Mouse (Mus musculus): ENCODE measurements around the gene Gm10837. TPM values are rescaled to one million over a fixed set of nuclear protein-coding genes. Genes with fewer than 3 reads are reported as not detected.

Gm10837 gene
- polyA plus RNA-seq, 1 experiment = not detected

DNA sequence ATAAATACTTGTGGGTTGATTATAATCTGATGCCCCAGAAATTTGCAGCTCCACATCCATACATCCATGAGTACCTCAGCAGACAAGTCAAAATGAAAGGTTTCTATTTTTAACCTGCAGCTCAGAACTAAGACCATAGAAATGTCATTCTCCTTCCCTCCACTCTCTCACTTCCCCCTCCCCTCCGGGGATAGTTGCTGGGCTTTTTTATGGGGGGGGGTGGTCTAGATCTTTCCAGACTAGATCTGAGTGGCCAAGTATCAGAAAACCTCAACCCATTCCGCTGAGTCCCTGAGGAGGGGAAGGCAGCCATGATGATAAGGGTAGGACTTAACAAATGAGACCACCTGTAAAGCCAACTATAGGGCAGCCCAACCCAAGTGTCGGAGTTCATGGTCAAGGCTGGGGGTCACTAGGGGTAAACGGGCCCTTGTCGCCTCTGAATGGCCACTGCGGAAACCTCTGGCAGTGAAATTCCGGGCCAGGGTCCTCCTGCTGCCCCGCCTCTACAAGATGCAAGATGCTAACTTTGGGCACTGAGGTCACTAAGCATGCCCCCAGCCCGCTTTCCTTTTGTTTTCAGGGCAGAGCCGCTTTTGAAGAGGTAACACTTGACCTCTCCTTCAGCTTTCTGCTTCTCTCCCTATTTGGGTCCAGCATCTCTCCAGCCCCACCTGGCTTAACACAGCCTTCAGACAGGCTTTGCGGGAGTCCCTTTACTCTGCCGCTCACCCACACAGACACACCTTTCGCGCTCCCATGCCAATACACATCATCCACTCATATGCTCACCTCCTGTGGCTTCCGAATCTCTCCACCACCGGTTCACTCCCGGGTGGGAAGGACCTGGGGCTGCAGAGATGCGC is 6.6 kb upstream of the Gm10837 start:
- TF ChIP-seq GATA1 (IDR thresholded peaks at IDR 0.05; ENCODE audit: low read length) = no peak

DNA sequence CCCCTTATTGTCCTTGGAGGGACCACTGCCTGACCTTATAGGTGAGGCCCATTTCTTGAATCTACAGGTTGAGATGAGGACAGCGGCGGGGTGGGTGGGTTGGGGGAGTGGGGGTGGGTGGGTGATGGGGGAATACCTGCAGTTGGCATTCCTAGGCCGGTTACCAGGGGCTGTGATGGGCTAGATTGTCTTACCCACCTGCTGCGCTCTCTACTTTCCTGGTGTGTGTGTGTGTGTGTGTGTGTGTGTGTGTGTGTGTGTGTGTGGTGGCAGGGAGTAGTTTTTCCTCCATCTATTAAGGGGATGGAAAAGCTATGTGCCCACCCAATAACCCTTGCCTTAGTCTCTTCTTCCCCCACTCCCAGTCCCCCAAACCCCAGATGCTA is 5.9 kb upstream of the Gm10837 start:
- no peak for TF ChIP-seq GATA1 (IDR thresholded peaks at IDR 0.05; ENCODE audit: low read length)

DNA sequence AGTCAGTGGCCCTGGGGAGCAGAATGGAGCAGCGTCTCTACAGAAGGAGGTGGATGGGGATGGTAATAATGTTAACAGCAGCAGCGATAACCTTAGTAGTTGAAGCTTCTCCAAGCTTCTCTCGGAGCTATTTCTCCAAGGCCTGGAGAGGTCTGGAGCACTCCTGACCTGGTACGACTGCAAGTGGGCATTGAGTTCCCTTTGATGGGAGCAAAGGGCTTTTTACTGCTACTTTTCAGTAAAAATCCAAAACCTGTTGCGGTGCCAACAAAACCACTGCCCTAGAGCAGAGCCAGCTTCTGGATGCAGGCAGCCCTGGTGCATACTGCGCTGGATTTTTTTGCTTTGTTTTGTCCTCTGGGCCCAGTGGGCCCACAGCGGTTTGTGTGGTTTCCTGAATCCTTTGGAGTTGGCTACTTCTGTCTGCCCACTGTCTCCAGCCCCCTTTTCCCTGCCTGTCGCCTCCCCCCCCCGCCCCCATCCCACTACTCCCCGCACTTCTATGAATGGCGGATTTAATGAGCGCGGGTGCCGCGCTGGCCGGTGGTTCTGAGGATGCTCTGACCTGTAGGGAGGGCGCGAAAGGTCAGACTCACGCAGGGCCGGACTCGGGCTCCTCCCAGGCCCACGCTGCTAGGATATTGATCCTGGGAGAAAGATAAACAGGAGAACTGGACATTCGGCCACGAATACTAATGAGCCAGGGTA is 5.4 kb upstream of the Gm10837 start:
- no peak for TF ChIP-seq GATA1 (IDR thresholded peaks at IDR 0.05; ENCODE audit: low read length)

DNA sequence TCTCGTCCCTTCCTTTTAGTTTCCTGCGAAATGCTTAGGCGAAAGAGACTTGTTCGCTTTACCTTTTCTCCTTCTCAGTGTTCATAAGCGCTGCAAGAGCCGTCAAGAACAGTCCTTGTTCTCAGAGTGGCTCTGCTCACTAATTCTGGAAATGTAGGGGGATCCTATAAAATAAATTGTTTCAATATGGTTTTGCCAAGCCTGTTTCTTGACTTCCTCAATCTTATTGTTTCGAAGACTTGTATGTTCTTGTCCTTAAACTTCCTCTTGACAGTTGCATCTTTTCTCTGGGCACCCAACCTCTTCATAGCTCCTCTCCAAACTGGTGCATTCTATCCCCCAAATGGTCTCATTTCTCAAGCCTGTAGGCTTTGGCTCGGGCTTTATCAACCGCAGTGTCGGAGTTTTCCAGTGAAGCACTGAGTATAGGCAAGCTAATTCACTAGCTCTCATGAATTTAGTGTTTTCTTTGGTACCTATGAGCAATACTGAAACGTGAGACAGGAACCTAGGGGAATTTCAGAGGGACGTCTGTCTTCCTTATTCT is 4.7 kb upstream of the Gm10837 start:
- no peak for TF ChIP-seq GATA1 (IDR thresholded peaks at IDR 0.05; ENCODE audit: low read length)

DNA sequence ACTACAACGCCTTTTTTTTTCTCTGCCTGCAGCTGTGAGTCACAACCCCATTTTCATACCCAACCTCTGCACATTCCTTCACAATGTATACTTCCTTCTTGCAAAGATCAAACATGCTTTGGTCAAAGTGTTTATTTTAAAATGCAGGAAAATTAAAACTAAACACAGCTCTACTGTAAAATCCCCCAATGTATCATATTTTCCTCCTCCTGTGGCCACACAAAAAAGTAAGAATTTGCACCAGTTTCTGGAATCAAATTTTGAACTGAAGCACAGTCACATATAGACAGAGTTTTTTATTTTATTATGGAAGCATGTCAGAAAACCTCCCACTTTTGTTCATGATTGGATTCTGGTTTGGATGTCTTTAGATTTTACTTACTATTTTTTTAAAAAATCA is 3.8 kb upstream of the Gm10837 start:
- TF ChIP-seq GATA1 (IDR thresholded peaks at IDR 0.05; ENCODE audit: low read length) = no peak

DNA sequence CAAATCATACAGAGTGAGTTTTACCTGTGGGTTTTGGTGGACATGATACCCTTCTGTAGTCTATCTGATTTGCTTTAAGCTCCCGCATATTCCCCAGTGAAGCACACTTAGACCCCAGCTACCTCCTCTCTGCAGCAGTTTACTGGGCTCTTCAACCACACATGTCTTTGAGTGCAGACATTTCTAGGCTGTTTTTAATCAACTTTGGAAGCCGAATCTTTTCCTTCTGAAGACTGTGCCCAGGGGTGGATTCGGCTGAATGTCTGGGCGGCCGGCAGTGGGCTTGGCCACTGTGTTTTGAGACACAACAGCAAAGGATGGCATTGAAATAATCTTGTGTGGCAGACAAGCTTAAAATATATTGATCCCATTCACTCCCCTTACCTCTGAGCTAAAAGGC is 3.0 kb upstream of the Gm10837 start:
- TF ChIP-seq GATA1 (IDR thresholded peaks at IDR 0.05; ENCODE audit: low read length) = no peak

DNA sequence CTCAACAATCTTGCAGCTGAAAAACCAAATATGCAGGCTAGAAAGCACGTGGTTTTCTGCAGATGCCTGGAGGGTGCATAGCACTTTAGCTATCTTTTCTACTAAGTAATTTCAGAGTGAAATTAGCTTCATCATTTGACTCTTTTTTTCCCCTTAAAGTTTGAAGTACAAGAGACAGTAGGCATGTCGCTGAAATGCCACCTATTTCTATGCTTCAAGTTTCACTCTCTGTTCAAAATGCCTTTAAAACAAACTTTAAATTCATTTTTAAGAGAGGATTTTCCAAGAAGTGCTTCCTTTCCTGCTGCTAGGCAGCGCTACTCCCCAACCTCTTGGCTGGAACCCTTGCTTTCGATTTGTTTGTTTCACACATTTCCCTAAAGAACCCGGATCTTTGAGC is 1.3 kb upstream of the Gm10837 start:
- TF ChIP-seq GATA1 (IDR thresholded peaks at IDR 0.05; ENCODE audit: low read length) = no peak

DNA sequence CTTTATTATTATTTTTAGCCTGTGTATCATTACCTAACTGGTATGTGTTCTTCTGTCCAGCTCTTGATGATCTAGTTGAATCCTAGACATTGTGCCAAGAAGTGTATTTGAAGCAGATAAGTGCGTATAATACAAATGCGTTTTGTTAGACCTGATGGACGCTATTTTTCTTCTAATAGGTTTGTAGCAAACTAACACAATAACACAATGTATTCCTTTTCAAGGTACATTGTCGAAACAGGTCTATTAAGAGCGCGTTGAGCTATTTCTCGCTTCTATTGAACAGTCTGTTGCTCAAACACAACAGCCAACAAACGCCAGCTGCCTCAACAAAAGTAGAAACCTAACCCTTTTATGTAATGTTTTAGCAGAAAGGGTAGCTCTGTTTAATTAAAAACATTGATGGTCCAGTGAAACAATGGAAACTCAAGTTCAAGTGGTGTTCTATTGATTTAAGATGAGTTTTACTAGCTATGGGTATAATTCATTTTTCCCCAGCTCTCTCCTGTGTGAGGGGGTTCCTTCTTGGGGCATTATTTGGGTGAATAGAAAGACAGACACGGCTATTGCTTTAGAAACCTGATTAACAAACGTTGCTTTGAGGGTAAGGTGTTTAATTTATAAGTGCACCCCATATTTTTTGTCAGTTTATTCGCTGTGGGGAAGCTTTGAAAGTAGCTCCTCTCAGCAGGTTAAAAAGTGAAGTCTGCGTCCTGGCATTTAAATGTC is 536 bp upstream of the Gm10837 start:
- TF ChIP-seq GATA1 (IDR thresholded peaks at IDR 0.05; ENCODE audit: low read length) = no peak

DNA sequence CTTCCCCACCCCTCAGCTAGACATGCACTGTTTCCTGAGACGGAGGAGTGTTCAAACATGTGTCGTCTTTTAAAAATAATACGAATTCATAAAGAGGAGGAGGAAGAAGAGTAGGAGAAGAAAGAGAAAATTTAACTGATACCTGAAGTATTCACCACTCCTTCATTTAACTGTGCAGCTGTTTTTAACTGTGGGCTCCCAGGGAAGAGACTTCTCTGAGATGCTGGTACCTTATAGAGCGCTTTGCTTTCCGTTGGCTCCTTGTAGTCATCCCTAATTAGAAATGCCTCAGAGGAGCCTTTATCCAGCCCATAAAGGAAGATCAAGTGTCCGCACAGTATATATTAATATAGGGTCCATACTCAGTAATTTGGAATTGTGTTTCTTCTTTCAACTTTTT is 1.1 kb downstream of the Gm10837 start:
- no peak for TF ChIP-seq GATA1 (IDR thresholded peaks at IDR 0.05; ENCODE audit: low read length)

DNA sequence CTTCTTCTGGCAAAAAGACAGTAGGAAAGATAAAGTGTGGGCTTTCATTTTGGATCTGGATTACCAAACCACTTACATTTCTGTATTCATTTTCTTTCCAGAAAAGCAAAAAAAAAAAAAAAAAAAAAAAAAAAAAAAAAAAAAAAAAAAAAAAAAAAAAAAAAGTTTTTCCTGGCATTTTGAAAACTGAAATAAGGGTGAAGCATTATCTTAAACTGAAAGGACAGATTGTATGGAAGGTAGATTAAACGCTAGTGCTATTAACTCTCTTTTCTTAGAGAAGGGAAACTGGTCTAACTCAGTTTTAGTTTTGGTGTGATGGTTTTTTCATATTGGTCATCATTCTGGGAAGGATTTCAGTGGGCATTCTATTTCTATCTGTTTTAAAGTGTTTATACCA is 1.6 kb downstream of the Gm10837 start:
- no peak for TF ChIP-seq GATA1 (IDR thresholded peaks at IDR 0.05; ENCODE audit: low read length)

DNA sequence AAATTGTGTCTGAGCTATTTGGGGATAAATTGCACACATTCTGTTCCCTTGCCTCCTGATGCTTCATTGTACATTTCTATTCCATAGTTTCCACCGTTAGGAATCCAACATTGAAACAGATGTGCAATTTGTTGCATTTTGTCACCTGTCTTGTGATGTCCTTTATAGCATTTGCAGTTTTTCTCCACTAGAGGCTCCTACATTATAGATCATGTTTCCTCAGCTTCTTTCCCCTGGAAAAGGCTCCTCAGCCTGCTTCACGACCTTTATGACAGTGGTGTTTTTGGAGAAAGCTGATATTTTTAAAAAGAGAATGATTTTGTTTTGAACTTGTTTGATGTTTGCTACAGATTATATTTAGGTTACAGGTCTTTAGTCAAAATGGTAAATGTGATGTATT is 18.7 kb downstream of the Gm10837 start:
- TF ChIP-seq GATA1 (IDR thresholded peaks at IDR 0.05; ENCODE audit: low read length) = no peak

DNA sequence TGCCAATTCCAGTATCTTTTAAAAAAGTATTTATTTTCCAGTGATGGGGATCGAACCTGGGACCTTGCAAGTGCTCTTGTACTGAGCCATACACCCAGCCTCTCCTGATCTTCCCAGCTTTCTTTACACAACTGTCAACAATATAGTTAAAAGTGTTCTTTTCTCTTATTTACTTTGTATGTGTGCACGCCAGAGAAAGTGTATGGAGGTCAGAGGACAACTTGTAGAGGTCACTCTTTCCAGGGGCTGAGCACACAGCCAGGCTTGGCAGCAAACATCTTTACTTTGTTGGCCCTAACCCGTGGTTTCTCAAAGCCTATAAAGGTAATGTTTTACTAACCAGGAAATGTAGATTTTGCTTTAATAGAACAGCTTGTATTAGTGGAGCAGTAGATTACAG is 21.1 kb downstream of the Gm10837 start:
- no peak for TF ChIP-seq GATA1 (IDR thresholded peaks at IDR 0.05; ENCODE audit: low read length)

DNA sequence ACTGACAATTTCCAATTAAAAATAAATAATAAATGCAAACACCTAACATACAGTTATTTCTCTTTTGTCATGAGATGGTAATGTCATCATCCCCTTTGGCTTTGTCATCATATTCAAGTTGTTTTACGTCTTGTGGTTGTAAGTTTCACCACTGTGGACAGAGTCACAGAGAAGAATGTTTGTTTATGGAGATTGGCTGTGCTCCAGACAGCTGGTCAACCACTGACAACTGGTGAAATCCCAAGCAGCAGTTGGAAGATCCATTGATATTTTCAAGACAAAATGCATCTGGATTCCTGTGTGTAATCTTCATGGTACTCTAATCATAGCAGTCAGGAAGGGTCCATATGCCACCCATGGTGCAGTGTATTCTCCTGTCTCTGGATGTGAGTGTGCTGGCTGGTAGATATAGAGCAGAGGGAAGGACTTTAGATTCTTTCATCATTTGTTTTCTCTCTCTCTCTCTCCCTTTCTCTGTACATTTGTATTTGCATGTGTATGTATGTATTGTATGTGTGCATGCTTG is 23.2 kb downstream of the Gm10837 start:
- no peak for TF ChIP-seq GATA1 (IDR thresholded peaks at IDR 0.05; ENCODE audit: low read length)

DNA sequence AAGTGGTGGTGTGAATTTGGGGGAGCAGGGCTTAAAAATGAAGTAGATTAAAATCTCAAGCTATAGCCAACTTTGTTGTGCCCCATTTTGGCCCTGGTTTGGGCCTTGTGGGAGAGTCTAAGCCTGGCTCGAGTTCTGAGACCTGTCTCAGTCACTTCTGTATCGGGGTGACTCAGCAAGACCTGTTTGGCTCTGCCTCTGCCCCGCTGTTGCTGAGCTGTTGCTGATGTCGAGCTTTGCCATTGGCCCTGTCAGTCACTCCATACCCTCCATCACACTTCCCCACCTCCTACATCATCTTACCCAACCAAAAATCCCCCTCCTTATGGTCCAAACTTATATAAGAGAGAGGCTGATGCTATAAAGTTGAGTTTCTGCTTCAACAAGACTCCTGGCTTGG is 38.1 kb downstream of the Gm10837 start:
- TF ChIP-seq GATA1 (IDR thresholded peaks at IDR 0.05; ENCODE audit: low read length) = no peak

DNA sequence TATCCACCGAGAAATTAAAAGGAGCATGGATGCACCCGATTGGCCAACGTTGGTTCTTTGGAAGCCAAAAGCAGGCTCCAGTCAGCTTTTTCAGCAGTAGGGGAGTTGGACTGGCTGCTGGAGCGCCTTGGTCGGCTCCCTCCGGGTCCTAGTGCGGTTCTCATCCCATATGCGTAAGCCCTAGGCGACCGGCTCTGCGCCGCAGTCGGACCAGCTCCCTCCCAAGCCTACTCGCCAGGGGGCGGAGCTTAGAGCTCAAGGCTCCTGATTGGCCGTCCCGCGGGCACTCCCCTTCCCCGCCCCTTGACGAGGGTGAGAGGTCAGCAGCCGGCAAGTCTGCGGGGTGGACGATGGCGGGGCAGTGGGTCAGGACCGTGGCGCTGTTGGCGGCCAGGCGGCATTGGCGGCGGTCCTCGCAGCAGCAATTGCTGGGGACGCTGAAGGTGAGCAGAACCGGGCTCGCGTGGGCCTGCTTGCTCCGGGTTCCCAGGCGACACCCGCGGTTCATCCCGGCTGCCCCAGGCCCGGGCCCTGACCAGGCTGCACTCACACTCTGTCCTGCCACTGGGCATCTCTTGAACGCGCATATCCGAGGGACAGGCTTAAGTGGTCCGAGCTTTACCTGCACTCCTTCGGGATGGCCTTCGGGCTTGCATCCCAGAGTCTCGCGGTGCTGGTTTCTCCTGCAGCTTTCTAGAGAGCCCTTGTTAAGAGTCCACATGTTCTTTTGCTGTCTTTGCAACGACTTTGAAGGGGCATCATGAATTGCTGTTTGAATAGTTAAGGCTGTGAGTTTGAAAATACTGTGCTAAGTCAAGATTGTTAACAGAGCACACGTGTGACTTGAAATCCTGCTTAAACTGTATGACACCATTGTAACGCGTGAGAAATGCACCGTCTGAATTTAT is 43.9 kb downstream of the Gm10837 start, which contains the start of gene Pcca:
TSS of gene Pcca (plus strand) at position 308 of the 908 bp plus-strand sequence.
- no peak for TF ChIP-seq GATA1 (IDR thresholded peaks at IDR 0.05; ENCODE audit: low read length)
